Mouse (Mus musculus) kidney, adult 2 months (tissue): ENCODE results near the gene Gpr75. TPM values are rescaled to one million over a fixed set of nuclear protein-coding genes. Genes with fewer than 3 reads are reported as not detected.

Experiments
- DNase-seq: peaks from one replicate; pipeline ENCODE4 v3.0.0; 2021
- H3K27ac ChIP-seq: fragments of 200-500 bp; 2 replicates; pipeline ENCODE4 v1.5.1; 2012; ENCODE audit warnings: low read depth, low read length, control low read depth, inconsistent platforms; ENCODE audit not compliant: insufficient read depth
- H3K27me3 ChIP-seq: fragments of 200-500 bp; replicated peaks from 2 replicates; pipeline ENCODE4 v1.6.1; 2012; ENCODE audit warnings: mild to moderate bottlenecking, moderate library complexity, low read length, inconsistent platforms; ENCODE audit not compliant: control insufficient read depth, insufficient read depth
- H3K36me3 ChIP-seq: fragments of 200-500 bp; 2 replicates; pipeline ENCODE4 v1.6.1; 2012; ENCODE audit warnings: mild to moderate bottlenecking, moderate library complexity, low read length, inconsistent platforms; ENCODE audit not compliant: control insufficient read depth, insufficient read depth
- H3K4me1 ChIP-seq: fragments of 200-500 bp; 2 replicates; pipeline ENCODE4 v1.6.1; 2011; ENCODE audit warnings: low read length; ENCODE audit not compliant: control insufficient read depth, insufficient read depth
- H3K4me3 ChIP-seq: fragments of 200-500 bp; 2 replicates; pipeline ENCODE4 v1.5.1; 2011; ENCODE audit warnings: mild to moderate bottlenecking, low read depth, low read length, control low read depth; ENCODE audit not compliant: insufficient read depth
- CTCF ChIP-seq: fragments of 200-500 bp; conservative IDR thresholded peaks from 2 replicates; pipeline ENCODE4 v1.5.1; 2011; ENCODE audit warnings: low read depth, mild to moderate bottlenecking, control low read depth, low read length, moderate library complexity, mixed read lengths; ENCODE audit not compliant: insufficient read depth, insufficient read length
- POLR2A ChIP-seq: fragments of 200-500 bp; IDR thresholded peaks from one replicate; pipeline ENCODE4 v1.6.1; 2011; ENCODE audit warnings: low read depth, low read length, control low read depth
- WGBS: fragments of 180-500 bp; shearing (Covaris S2); methylation state at CpG from one replicate; pipeline ENCODE4 v1.1.7; 2018; 5-methylcytosine and 5-hydroxymethylcytosine counted together
- polyA plus RNA-seq: library from polyadenylated mRNA; depleted of rRNA; stranded (reverse); fragments of >200 nt; gene quantifications from 2 replicates; pipeline ENCODE4 v1.2.3, GENCODE M21; 2012; rRNA removed

The Gpr75 gene
- polyA plus RNA-seq, 1 experiment, result 0.06 TPM

GRCm38 (mm10) chr11:30912311-30912710, 27.2 kb downstream of the Gpr75 start:
- H3K27ac ChIP-seq, result no peak overlapping the region
- peaks cover 2% of the 10 kb centered on the region; the same call in 1 of the 2 replicates for H3K36me3 ChIP-seq
- 92% methylated on average over 3 of the region's 3 CpGs for WGBS
- TF ChIP-seq CTCF (no peak), POLR2A (no peak)
- H3K27me3 ChIP-seq, result no peaks in the 10 kb centered on the region
- H3K4me3 ChIP-seq, result no peak overlapping the region
- DNase-seq, result no peak
- H3K4me1 ChIP-seq, result no peaks in the 10 kb centered on the region

- TF ChIP-seq CTCF, result no peak
- no peak for TF ChIP-seq POLR2A
- Histone ChIP-seq H3K27me3 (no peaks in the 10 kb centered on the region), H3K27ac (no peak overlapping the region), H3K4me3 (no peak overlapping the region), H3K36me3 (no peaks in the 10 kb centered on the region), H3K4me1 (no peaks in the 10 kb centered on the region)
- WGBS, result 79% methylated on average over 1 of the region's 1 CpGs
- no peak for DNase-seq
Measured at GRCm38 (mm10) chr11:30920641-30921040, 35.5 kb downstream of the Gpr75 start.

- Histone ChIP-seq H3K27me3 (no peaks in the 10 kb centered on the region), H3K4me3 (no peak overlapping the region), H3K36me3 (peaks cover 1% of the 10 kb centered on the region; the same call in 1 of the 2 replicates), H3K27ac (no peak overlapping the region), H3K4me1 (no peaks in the 10 kb centered on the region)
- 98% methylated on average over 3 of the region's 3 CpGs for WGBS
- TF ChIP-seq CTCF (no peak), POLR2A (no peak)
- DNase-seq, result no peak
Measured at GRCm38 (mm10) chr11:30923283-30923682, 38.1 kb downstream of the Gpr75 start.

GRCm38 (mm10) chr11:30928079-30928478, 42.9 kb downstream of the Gpr75 start:
- no peak overlapping the region for H3K27ac ChIP-seq
- peaks cover 3% of the 10 kb centered on the region; the same call in 1 of the 2 replicates for H3K36me3 ChIP-seq
- H3K27me3 ChIP-seq, result no peaks in the 10 kb centered on the region
- H3K4me1 ChIP-seq, result no peaks in the 10 kb centered on the region
- no peak for DNase-seq
- H3K4me3 ChIP-seq, result no peak overlapping the region
- no peak for TF ChIP-seq POLR2A
- no peak for TF ChIP-seq CTCF

GRCm38 (mm10) chr11:30928498-30928897, 43.3 kb downstream of the Gpr75 start:
- Histone ChIP-seq H3K36me3 (peaks cover 3% of the 10 kb centered on the region; the same call in 1 of the 2 replicates), H3K4me3 (no peak overlapping the region), H3K4me1 (no peaks in the 10 kb centered on the region), H3K27me3 (no peaks in the 10 kb centered on the region), H3K27ac (no peak overlapping the region)
- no peak for DNase-seq
- no peak for TF ChIP-seq POLR2A
- TF ChIP-seq CTCF, result no peak
- WGBS, result 100% methylated on average over 1 of the region's 1 CpGs

Other genes starting within 250 kb of the Gpr75 start
- 20.8 and 29.1 TPM in 2 replicates for gene Acyp2, start 235.8 kb upstream of the Gpr75 start, polyA plus RNA-seq
- 15.4 and 19.7 TPM in 2 replicates for gene Psme4, start 113.6 kb upstream of the Gpr75 start, polyA plus RNA-seq
- 1.8 and 3.6 TPM in 2 replicates for gene Asb3, start 58 bp downstream of the Gpr75 start, polyA plus RNA-seq
- 21.1 and 24.6 TPM in 2 replicates for gene Erlec1, start 69.0 kb downstream of the Gpr75 start, polyA plus RNA-seq
- gene Chac2, start 101.0 kb downstream of the Gpr75 start, polyA plus RNA-seq, result 7.8 and 9.1 TPM in 2 replicates